Mouse (Mus musculus) lung, postnatal 0 days (tissue): Measurements from ENCODE around the gene Tm4sf4.

Source experiments
- CTCF ChIP-seq: IDR thresholded peaks from 2 replicates; pipeline ENCODE4 v1.5.1; 2016; ENCODE audit warnings: antibody characterized with exemption, mild to moderate bottlenecking
- EP300 ChIP-seq: IDR thresholded peaks from 2 replicates; pipeline ENCODE4 v1.6.1; 2016; ENCODE audit warnings: antibody characterized with exemption, mild to moderate bottlenecking, control low read depth

DNA sequence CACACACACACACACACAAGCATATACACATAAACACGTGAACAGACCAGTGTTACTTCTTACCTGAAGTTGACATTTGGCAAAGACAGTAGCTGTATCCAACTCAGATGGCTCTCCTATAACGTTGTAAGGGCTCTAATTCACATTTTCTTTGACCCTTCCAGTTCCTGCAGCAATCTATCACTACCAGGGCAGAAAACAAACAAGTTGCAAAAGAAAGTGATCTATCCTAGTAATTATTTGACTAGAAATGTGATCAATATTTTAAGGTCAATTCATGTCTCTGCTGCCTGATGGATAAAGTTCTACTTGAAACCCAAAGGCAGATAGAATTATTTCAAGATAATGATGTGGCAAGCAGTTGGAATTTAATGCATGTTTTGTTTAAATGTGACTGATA is 37.5 kb upstream of the Tm4sf4 start:
- TF ChIP-seq CTCF (no peak), EP300 (no peak)
